Mouse (Mus musculus) heart, postnatal 10 days (tissue): ENCODE results near the gene Usp5. TPM values are rescaled to one million over a fixed set of nuclear protein-coding genes. Genes with fewer than 3 reads are reported as not detected.
"Not testable (repeated sequence)": the region's sequence is repeated elsewhere in the genome, so short reads cannot be mapped to it uniquely, and the experiment has no call there.

Source experiments
- DNase-seq, 2 experiments: peaks; one replicate each; pipeline ENCODE4 v3.0.0; 2021
- intact Hi-C: fragments of 180-260 bp; cut with DNase I; formaldehyde crosslinking; loops from one replicate; pipeline ENCODE4 v1.15.1; 2025
- total RNA-seq, 2 experiments: library from RNA; stranded (reverse); gene quantifications; 2 replicates each; pipeline ENCODE4 v1.2.3; 2021

Gene Usp5
- total RNA-seq, 2 experiments from 2014 or later, result 87.5 to 87.9 TPM

DNA sequence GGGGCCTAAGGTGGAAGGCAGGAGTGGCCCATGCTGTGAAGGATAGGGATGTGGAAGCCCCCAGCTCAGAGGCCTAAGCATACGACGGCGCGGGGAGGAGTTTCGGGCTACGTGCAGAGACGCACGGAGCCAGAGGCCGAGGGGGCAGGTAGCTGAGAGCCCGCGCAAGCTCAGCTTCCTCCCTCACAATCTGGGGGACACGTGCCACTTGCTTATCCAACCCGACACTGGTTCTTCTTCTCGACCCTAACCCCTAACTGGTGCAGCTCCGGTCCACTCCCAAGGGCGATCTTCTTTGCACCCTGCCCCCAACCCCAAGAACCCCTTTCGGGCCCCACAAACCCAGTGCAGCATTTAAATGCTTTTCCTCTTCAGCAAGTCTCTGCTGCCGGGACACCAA lies 15.8 kb downstream of the Usp5 start:
- DNase-seq, result peak; percentile 79
- intact Hi-C loops, result no loop called here

DNA sequence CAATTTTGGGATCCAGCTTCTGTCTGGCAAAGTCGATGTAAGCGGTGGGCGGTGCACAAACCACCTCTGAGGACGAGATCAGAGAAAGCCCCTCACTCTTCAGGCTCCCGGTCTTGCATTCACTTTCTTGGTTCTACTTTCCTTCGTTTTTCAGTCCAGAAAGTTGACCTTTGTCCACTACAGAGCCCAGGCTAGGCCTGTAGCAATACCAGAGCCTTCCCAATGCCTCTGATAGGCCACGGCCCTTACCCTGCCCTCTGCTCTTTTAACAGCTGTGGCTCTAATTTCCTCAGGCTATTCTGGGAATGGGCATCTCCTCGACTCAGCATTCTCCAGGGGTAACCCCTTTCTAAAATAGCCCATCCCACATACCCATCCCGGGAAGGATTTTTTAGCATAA lies 16.4 kb downstream of the Usp5 start:
- intact Hi-C loops, result no loop called here
- DNase-seq, result peak in 1 of 2 experiments; percentile 26

DNA sequence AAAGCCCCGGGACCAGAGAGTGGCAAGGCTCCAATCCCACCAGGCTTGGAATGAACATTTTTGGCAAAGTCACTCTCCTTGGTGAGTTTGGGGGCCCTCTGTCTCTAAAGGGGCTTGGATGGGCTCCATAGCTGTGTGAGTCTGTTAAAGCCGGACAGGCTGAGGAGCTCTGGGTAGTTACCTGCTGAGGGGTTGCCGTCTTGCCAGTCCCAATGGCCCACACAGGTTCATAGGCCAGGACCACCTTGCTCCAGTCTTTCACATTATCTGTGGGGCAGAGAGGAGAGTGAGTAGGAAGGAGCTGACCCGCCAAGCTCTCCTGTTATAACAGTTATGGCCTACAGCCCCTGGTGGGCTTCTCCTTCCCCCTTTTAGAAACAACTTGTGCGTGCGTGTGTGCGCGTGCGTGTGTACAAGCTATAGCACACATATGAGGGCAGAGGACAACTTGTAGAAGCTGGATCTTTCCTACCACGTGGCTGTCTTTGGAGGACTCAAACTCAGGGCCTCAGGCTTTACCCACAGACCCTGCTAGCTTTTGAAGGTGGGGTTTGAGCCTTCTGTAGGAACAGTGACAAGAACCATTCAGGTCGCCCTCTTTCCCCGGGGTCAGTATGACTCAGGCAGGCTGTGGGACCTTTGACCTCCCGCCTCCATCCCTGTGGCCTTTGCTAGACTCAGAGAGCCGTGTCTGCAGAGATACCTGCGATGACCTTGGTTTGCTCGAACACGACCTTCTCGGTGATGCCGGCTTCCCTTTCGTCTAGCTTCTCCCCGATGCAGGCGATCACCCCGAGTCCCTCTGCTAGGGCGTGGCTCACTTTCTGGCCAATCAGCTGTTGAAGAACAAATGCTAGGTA lies 17.4 kb downstream of the Usp5 start:
- intact Hi-C loops, result no loop called here
- DNase-seq, result no peak

DNA sequence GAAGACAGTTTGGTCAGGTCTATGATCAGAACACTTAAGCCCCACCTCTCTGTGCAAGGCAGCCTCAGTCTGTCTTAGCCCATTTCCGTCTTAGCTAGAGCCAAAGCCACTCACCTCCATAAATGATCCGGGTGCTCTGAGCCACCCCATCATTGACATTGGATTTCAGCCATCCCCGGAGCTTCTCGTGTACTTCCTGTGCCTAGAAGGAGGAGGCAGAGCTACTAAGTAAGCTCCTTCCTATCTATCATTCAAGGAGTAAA lies 17.9 kb downstream of the Usp5 start:
- intact Hi-C loops, result no loop called here
- DNase-seq, result no peak

DNA sequence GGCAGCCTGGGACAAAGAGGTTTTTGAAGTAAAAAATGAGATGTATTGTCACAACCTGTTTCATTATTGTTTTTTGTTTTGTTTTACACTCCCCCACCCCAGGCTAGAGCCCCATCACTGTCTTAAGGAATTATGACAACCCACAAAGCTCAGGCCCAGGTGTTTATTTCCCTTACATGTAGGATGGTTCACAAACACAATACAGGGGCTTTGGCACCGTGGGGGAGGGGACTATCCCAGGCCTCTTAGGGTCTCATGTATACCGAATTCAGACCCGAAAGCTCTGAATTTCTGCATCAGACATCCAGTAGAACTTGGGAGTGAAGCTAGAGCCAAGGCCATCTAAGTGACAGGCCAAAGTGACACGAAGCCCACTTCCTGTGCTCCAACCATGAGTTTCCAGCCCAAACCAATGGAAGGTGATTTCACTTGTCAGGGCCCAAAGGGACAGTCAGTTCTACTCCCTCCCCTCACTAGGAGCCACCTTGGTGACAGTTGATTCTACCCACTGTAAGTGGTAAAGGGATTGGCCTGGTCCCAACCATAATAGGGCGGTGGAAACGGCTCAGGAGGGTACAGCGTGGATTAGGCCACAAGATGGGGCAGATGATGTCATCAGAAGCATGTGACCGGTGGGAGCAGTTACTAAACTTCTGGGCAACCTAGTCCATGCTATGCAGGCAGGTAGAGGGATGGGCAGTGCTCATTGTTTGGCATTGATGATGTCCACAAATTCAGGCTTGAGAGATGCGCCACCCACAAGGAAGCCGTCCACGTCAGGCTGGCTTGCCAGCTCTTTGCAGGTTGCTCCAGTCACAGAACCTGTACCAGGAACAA lies 18.5 kb downstream of the Usp5 start:
- DNase-seq, intact Hi-C loops: not testable (repeated sequence)

DNA sequence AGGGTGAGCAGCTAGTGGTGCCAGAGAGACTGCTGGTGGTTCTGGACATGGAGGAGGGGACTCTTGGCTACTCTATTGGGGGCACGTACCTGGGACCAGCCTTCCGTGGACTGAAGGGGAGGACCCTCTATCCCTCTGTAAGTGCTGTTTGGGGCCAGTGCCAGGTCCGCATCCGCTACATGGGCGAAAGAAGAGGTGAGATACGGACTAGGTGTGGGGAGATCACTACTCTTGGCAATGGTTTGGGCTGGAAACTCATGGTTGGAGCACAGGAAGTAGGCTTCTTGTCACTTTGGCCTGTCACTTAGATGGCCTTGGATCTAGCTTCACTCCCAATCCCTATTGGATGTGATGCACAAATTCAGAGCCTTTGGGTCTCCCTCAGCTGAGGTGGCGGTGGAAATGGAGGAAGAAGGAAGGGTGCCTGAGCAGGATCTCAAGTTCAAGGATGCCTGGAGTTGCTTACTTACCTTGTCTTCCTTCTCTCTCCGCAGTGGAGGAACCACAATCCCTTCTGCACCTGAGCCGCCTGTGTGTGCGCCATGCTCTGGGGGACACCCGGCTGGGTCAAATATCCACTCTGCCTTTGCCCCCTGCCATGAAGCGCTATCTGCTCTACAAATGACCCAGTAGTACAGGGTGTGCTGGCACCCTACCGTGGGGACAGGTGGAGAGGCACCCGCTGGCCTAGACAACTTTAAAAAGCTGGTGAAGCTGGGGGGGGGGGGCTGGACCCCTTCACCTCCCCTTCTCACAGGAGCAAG lies 19.3 kb downstream of the Usp5 start:
- no peak for DNase-seq
- intact Hi-C loops, result loop anchor here (5.0 kb wide), 1 partner anchor 53 kb away; the partner anchor contains the start of genes Atn1 and Gm45234

DNA sequence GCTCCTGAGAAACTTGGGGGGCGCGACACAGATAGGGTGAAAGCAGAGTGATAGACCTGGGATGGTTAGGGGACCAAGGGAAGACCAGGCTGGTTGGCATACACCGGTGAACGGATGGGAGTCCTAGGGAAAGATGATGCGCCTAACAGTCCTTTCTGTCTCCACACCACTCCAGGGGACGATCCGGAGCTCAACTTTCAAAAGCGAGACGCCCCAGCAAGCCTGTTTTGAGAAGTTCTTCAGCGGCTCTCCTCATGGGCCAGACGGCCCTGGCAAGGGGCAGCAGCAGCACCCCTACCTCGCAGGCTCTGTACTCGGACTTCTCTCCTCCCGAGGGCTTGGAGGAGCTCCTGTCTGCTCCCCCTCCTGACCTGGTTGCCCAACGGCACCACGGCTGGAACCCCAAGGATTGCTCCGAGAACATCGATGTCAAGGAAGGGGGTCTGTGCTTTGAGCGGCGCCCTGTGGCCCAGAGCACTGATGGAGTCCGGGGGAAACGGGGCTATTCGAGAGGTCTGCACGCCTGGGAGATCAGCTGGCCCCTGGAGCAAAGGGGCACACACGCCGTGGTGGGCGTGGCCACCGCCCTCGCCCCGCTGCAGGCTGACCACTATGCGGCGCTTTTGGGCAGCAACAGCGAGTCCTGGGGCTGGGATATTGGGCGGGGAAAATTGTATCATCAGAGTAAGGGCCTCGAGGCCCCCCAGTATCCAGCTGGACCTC lies 20.1 kb downstream of the Usp5 start:
- intact Hi-C loops, result loop anchor here (5.0 kb wide), 1 partner anchor 52 kb away; the partner anchor contains the start of genes Atn1 and Gm45234
- DNase-seq, result peak; percentile 87 to 90

DNA sequence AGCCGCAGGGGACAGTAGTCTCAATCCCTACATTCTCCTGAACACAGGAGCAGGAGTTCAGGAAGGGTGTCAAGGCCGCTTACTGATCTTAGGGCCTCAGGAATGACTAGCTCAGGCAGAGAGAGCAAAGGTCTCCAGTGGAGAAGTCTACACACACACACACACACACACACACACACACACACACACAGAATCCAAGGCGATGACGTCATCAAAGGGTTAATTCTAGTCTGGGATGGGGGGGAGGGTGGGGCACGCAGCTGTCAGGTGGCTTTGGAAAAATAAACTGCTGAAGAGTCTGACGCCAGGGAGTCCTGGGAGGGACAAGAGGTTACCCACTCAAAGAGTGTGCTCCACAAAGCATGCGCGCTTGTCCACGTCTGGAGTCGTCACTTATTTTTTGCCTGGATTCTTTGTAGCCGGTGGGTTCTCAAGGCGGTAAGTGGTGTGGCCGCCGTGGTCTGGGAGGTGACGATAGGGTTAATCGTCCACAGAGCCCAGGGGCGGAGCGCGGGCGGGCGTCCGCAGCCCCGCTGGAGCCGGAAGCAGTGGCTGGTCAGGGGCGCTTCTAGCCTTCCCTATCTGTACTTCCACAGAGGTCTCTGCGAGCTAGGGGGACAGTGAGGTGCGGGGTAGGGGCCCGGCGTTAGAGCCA lies 20.8 kb downstream of the Usp5 start, which contains the start of gene Spsb2:
Spsb2 (plus strand) TSS at position 304 of the 655 bp plus-strand sequence.
- intact Hi-C loops, result loop anchor here (5.0 kb wide), 1 partner anchor 51 kb away; the partner anchor contains the start of genes Atn1 and Gm45234
- DNase-seq, result peak; percentile 83 to 85

DNA sequence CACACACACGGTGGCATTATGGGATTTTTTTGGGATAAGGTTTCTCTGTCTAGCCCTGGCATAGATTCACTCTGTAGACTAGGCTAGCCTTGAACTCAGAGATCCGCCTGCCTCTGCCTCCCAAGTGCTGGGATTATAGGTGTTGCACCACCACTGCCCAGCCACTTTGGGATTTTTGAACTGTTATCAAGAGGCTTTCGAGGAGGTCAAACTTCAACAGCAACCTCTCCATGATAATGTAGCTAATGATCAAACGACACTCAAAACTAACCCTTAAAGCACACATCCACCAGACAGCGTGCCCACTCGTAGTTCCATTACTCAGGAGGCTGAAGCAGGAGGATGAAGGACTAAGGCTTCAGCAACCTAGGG lies 21.3 kb downstream of the Usp5 start:
- DNase-seq, result no peak
- intact Hi-C loops, result loop anchor here (5.0 kb wide), 1 partner anchor 51 kb away; the partner anchor contains the start of genes Atn1 and Gm45234

DNA sequence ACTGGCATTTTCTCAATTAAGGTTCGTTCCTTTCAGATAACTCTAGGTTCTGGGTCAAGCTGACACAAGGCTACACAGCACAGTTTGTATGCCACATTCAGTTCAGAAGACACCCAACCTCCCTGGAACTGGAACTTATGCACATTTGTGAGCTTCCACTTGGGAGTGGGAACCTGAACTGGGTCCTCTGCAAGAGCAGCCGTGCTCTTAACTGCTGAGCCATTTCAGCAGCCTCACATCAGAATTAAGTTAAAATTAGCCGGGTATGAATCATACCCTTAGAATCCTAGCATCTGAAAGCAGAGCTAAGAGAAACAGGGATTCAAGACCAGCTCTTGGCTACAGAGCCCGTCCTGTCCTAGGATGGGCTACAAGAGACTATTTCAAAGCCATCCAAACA lies 21.9 kb downstream of the Usp5 start:
- intact Hi-C loops, result loop anchor here (5.0 kb wide), 1 partner anchor 50 kb away; the partner anchor contains the start of genes Atn1 and Gm45234
- DNase-seq, result no peak

DNA sequence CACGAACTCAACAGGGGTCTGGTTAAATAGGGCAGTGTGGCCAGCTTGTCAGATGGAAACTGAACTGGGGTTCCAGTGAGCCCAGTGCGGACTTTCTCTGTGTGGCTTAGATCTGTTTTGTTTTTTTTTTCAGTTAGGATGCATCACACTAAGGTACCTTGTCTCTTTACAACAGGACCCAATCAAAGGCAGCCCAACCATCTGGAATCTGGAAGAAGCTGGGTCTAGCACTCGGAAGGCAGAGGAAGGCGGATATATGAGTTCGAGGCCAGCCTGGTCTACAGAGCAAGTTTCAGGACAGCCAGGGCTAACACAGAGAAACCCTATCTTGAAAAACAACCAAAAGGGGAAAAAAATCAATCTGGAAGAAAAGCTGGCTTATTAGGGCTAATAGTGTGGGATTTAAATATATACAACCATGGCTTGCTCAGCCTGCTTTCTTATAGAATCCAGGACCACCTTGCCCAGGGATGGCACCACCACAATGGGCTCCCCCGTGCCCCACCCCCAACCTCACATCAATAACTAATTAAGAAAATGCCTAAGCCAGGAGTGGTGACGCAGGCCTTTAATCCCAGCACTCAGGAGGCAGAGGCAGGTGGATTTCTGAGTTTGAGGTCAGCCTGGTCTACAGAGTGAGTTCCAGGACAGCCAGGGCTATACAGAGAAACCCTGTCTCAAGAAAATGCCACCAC lies 22.7 kb downstream of the Usp5 start:
- intact Hi-C loops, result loop anchor here (5.0 kb wide), 1 partner anchor 49 kb away; the partner anchor contains the start of genes Atn1 and Gm45234
- DNase-seq, result no peak

DNA sequence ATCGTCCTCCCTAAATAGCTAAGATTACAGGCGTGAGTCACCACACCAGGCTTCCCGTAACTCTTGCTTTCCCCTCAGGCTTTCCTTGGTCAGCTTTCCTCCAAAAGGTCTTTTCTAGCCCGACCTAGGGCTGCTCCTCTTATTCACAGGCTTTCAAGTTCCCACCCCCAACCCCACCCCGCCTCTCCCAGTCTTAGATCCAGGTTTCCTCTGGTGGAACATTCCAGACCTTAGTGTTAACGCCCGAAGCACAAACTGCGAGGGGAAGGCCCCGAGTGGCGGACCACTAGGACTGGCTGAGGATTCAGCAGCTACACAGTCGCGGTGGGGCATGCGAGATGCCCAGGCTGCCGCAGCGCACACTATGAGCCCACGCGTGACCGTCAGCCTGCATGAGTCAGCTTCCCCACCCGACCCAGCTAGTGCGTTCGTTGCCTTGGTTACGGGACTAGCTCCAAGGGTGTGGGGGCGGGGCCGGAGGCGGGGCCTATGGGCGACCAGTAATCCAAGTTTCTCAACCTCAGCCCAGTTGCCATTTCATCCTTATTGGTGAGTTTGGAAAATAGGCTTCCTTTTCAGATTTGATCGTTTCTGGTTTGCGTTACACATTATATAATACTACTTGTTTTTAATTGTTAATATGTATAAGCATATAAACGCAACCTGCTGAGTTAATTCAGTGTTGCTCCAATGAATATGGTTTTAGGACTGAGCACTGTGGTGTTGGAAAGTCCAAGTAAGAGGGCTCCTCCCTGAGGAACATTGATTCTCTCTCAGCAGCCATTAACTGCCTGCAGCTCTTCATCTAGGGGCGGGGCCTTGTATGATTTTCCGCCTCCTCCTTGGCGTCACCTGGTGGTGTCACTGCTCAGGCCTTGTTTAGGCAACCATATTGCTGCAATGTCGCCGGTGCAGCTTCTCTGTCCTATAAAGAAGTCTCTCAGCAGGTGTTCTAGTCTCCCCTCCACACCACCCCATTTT lies 23.7 kb downstream of the Usp5 start:
- intact Hi-C loops, result loop anchor here (5.0 kb wide), 1 partner anchor 48 kb away; the partner anchor contains the start of genes Atn1 and Gm45234
- peak; percentile 93 to 97 for DNase-seq

DNA sequence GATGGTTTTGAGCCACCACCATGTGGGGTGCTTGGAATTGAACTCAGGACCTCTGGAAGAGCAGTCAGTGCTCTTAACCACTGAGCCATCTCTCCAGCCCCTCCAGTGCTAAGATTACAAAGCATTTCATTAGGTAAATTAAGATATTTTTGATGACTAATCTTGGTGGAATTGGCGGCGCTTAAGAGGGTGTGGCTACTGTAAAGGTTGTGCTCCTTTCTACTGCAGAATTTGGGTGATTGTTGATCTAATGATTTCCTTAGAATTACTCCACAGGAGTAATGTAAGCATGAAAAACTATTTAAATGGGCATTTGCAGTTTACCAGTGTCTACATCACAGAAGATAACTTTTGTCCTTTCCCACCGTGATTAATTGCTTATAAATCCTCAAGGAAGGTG lies 24.9 kb downstream of the Usp5 start:
- intact Hi-C loops, result no loop called here
- no peak for DNase-seq

DNA sequence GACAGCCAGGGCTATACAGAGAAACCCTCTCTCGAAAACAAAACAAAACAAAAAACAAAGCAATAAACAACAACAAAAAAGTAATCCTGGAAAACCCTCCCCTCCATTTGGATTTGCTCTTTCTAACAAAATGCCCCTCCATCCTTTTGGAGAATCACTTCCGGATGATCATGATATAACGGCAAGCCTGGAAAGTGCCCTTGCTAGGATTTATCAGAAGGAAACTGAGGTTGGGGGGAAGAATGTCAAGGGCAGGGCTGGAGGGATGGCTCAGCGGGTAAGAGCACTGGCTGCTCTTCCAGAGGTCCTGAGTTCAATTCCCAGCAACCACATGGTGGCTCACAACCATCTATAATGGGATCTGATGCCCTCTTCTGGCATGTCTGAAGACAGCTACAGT lies 25.6 kb downstream of the Usp5 start:
- intact Hi-C loops, DNase-seq: not testable (repeated sequence)

DNA sequence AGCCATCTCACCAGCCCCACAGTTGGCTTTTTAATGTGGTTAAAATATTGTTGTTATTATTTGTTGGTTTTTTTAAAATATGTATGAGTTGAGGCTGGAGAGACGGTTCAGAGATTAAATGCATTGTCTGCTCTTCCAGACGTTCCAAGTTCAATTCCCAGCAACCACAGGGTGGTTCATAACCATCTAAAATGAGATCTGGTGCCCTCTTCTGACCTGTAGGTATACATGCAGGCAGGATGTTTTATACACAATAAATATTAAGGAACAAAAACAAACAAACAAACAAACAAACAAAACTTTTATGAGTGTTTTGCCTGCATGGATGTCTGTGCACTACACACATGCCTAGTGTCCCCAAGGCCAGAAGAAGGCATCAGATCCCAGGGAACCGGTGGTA lies 26.2 kb downstream of the Usp5 start:
- DNase-seq, result no peak
- intact Hi-C loops, result no loop called here

DNA sequence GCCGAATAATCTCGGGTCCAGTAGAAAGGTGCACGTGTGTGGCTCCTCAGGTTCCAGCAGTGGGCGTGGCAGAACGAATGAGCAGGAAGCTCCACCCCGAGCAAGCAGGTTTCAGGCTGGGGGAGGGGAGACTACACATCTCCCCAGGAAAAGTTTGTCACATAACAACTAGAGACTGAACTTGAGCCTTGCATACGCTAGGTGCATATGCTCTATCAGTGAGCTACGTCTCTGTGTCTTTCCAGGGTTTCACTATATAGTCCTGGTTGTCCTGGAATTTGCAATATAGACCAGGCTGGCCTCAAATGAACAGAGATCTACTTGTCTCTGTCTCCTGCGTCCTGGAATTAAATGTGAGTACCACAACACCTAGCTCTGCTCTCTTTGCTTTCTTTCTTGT lies 26.9 kb downstream of the Usp5 start:
- intact Hi-C loops, DNase-seq: not testable (repeated sequence)

DNA sequence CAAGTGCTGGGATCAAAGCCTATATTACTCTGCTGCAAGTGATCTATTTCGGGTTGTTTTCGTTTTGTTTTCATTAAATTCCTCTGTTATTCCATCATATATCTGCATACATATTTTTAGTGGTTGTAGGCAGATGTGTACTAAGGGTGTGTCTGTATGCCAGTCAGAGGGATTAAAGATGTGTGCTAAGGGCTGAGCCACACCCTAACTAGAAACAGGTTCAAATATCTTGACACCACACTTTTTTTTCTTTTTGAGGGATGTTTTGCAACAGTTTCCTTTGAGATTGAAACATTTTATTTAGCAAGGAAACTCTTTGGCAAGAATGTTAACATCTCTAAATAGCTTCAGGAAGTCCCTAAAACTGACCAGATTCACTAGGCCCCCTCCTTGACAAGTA lies 33.1 kb downstream of the Usp5 start:
- intact Hi-C loops, result no loop called here
- DNase-seq, result no peak

DNA sequence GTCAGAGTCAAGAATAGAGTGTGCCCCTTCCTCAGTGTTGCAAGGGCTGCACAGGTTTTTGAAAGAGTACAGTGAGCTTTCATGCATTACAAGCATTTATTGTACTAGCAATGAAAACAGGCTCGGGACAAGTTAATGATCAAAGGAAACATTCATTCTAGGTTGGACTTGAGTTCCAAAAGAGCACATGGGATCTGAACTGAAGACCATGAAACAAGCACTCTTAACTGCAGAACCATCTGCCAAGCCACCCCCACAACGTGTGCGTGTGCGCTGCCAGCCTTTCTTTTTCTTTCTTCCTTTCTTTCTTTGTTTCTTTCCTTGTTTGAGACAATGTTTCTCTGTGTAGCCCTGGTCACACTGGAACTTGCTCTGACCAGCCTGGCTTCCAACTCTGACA lies 33.5 kb downstream of the Usp5 start:
- DNase-seq, result no peak
- intact Hi-C loops, result no loop called here
